Mouse (Mus musculus): ENCODE results near the gene Gps2. TPM values are rescaled to one million over a fixed set of nuclear protein-coding genes. Genes with fewer than 3 reads are reported as not detected.
A peak's percentile ranks its signal among the peaks of the same experiment; 100 is the strongest.

The Gps2 gene
- polyA plus RNA-seq, 1 experiment from 2014 or later, result 62.9 TPM

DNA sequence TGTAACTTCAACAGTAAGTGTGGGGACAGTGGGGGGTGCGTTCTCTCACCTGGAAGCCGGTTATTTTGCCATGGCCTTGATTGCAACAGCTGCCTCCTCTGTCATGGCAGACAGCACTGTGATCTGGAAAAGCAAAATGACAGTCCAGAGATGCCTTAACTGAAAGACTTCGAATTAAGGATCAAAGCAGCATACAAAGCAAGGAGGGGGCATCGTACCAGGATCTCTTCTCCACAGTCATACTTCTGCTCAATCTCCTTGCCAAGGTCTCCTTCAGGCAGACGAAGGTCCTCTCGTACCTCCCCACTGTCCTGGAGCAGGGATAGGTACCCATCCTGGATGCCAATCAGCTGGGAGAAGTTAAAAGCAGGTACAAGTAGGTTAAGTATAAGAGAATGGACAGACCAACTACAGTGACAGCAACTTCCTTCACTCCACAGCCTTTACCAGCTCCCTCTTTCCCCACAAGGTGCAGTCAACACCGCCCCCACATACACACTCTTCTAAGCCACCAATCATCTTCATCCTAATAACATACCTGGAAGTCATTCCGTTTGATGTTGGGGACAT, 3.8 kb downstream of the Gps2 start:
- Histone ChIP-seq H3K4me3 (ENCODE audit: low read depth, low read length) (no peak overlapping the region), H3K9me3 (replicated peaks; ENCODE audit: control insufficient read depth, low read length) (no peaks in the 10 kb centered on the region), H3K9ac (ENCODE audit: low read length) (no peak overlapping the region), H3K27me3 (replicated peaks; ENCODE audit: control insufficient read depth, insufficient read depth, low read length) (no peaks in the 10 kb centered on the region), H3K4me2 (ENCODE audit: low read length) (no peak overlapping the region), H3K4me1 (ENCODE audit: control insufficient read depth, insufficient read depth, low read length) (peaks cover 32% of the 10 kb centered on the region), H3K27ac (ENCODE audit: low read depth, low read length) (no peak overlapping the region), H3K36me3 (ENCODE audit: control insufficient read depth, insufficient read depth, low read length) (peaks cover 57% of the 10 kb centered on the region)
- WGBS, result 84% methylated on average over 8 of the region's 8 CpGs
- DNase-seq (ENCODE audit: low spot score) (no peak), ATAC-seq (no peak)

DNA sequence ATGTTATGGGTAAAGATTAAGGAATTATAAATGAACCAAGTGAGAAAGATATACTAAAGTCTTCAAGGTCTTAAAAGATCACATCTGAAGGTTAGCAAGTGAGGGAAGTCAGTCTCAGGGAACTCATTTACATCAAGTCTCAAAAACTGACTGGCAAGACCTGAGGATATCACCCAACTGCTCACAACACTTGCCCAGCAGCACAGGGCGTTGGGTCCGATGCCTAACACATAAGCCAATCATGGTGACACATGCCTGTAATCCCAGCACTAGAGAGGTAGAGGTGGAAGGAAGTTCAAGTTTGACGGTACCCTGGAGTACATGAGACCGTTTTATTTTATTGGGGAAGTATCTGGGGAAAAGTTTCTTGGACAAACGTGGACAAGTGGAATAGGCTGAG, 4.4 kb downstream of the Gps2 start:
- DNase-seq (ENCODE audit: low spot score) (no peak), ATAC-seq (no peak)
- peaks cover 50% of the 10 kb centered on the region for H3K36me3 ChIP-seq (ENCODE audit: control insufficient read depth, insufficient read depth, low read length)
- no peak overlapping the region for H3K9ac ChIP-seq (ENCODE audit: low read length)
- no peak overlapping the region for H3K27ac ChIP-seq (ENCODE audit: low read depth, low read length)
- H3K4me2 ChIP-seq (ENCODE audit: low read length), result no peak overlapping the region
- no peak overlapping the region for H3K4me3 ChIP-seq (ENCODE audit: low read depth, low read length)
- peaks cover 32% of the 10 kb centered on the region for H3K4me1 ChIP-seq (ENCODE audit: control insufficient read depth, insufficient read depth, low read length)
- no peaks in the 10 kb centered on the region for H3K9me3 ChIP-seq (replicated peaks; ENCODE audit: control insufficient read depth, low read length)
- H3K27me3 ChIP-seq (replicated peaks; ENCODE audit: control insufficient read depth, insufficient read depth, low read length), result no peaks in the 10 kb centered on the region
- WGBS, result 89% methylated on average over 5 of the region's 5 CpGs

DNA sequence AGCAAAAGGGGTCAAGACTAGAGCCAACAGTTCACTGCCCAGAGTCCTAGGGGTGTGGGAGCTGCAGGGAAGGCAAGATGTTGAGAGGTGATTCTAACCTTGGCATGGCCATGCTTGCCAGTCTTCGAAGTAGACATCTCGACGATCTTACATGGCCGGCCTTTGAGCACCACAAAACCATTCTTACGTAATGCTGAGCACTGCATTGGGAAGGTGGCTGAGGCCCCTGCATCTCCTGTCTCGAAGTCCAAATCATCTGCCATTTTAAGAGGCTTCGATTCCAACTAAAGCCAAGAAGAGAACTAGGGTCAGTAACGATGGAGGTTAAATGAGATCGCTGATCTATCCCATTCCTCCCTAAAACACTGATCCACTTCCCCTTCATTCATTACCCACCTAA, 5.4 kb downstream of the Gps2 start:
- Histone ChIP-seq H3K36me3 (ENCODE audit: control insufficient read depth, insufficient read depth, low read length) (peaks cover 46% of the 10 kb centered on the region), H3K4me3 (ENCODE audit: low read depth, low read length) (peak overlapping the region; percentile 97), H3K4me2 (ENCODE audit: low read length) (peak overlapping the region; percentile 96), H3K27me3 (replicated peaks; ENCODE audit: control insufficient read depth, insufficient read depth, low read length) (no peaks in the 10 kb centered on the region), H3K9ac (ENCODE audit: low read length) (peak overlapping the region; percentile 93), H3K27ac (ENCODE audit: low read depth, low read length) (no peak overlapping the region), H3K9me3 (replicated peaks; ENCODE audit: control insufficient read depth, low read length) (no peaks in the 10 kb centered on the region), H3K4me1 (ENCODE audit: control insufficient read depth, insufficient read depth, low read length) (peaks cover 28% of the 10 kb centered on the region)
- no peak for DNase-seq (ENCODE audit: low spot score)
- 89% methylated on average over 9 of the region's 9 CpGs for WGBS
- no peak for ATAC-seq

DNA sequence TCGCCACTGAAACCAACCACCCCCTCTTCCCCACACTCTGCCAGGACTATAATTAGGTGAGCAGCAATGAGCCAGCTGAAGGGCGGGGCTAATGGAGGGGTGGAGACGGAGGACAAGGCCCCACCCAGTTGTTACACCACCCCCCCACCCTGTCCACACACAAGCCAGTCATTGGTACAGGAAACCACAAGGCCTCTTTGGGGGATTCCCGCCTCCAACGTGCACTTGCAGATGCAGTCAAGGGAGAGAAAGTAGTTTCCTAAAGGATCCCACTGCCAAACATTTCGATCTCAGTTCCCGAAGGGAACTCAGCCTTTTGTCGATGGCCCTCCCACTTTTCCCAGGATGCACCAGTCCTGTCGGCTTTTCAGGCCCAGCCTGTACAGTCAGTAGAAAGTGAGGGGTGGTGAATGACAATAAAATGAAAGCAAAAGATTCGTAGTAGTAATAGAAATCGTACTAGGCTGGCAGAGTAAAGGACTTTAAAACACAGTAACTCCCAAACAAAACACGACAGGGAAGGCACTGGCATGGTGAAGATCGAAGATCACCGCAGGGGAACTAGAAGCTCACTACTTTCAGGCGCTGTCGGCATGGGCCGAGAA, 6.1 kb downstream of the Gps2 start:
- no peak for ATAC-seq
- peak; percentile 82 for DNase-seq (ENCODE audit: low spot score)
- peak overlapping the region; percentile 96 for H3K4me2 ChIP-seq (ENCODE audit: low read length)
- H3K4me3 ChIP-seq (ENCODE audit: low read depth, low read length), result peak overlapping the region; percentile 97
- WGBS, result under 1% methylated on average over 17 of the region's 17 CpGs
- peak overlapping the region; percentile 93 for H3K9ac ChIP-seq (ENCODE audit: low read length)
- H3K4me1 ChIP-seq (ENCODE audit: control insufficient read depth, insufficient read depth, low read length), result peaks cover 23% of the 10 kb centered on the region
- H3K27me3 ChIP-seq (replicated peaks; ENCODE audit: control insufficient read depth, insufficient read depth, low read length), result no peaks in the 10 kb centered on the region
- peak overlapping the region; percentile 93 for H3K27ac ChIP-seq (ENCODE audit: low read depth, low read length)
- no peaks in the 10 kb centered on the region for H3K9me3 ChIP-seq (replicated peaks; ENCODE audit: control insufficient read depth, low read length)
- H3K36me3 ChIP-seq (ENCODE audit: control insufficient read depth, insufficient read depth, low read length), result peaks cover 44% of the 10 kb centered on the region

GRCm38 (mm10) chr11:69920266-69921031, 6.8 kb downstream of the Gps2 start:
- DNase-seq (ENCODE audit: low spot score) (peak; percentile 28), ATAC-seq (peak; percentile 11)

DNA sequence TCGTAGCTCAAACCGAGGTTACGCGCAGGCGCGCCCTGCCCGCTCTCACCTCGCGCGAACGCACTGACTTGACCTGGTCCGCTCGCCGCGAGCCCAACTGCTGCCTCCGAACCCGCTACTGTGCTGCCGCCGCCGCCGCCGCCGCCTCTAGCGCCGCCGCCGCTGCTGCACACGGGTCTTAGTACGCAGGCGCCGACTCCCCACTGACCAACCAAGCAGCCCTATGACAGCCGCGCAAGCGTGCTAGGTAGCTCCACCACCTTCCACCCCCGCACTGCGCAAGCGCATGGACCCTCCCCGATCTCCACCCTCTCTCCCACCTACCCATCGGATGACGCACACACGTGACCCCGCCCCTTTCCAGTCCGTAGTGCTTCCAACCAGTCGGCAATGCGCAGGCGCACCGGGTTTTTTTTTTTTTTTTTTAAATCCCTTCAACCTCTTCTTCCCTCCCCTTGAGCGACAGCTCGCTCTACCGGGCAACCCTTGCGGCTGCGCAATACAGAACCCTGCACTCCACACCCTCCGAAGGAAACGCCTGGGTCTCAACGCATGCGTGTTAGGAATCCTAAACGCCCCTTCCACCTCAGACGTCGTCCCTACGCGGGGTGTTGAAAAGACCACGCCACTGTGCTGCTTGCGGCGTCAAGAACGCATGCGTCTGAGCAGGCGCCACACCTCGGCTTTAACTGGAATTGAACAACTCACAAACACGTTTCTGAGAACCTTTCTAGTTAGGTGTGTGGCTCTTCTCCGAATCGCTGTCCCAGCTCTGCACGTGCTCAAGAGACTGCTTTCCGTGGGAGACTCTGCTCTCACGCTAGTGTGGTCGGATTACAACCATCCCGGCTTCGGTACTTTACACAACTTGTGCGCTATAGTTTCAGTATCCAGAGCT, 7.7 kb downstream of the Gps2 start, which contains the start of gene Eif5a:
Eif5a (minus strand) TSS at position 845 of the 898 bp plus-strand sequence.
- peaks cover 28% of the 10 kb centered on the region for H3K36me3 ChIP-seq (ENCODE audit: control insufficient read depth, insufficient read depth, low read length)
- H3K9ac ChIP-seq (ENCODE audit: low read length), result peak within 1 kb of the TSS; percentile 93
- no peaks in the 10 kb centered on the region for H3K27me3 ChIP-seq (replicated peaks; ENCODE audit: control insufficient read depth, insufficient read depth, low read length)
- H3K4me3 ChIP-seq (ENCODE audit: low read depth, low read length), result peak within 1 kb of the TSS; percentile 97
- H3K4me2 ChIP-seq (ENCODE audit: low read length), result peak within 1 kb of the TSS; percentile 96
- peak; percentile 100 for DNase-seq (ENCODE audit: low spot score)
- no peaks in the 10 kb centered on the region for H3K9me3 ChIP-seq (replicated peaks; ENCODE audit: control insufficient read depth, low read length)
- peak; percentile 96 for ATAC-seq
- peak within 1 kb of the TSS; percentile 94 for H3K27ac ChIP-seq (ENCODE audit: low read depth, low read length)
- under 1% methylated on average over 77 of the region's 78 CpGs for WGBS
- H3K4me1 ChIP-seq (ENCODE audit: control insufficient read depth, insufficient read depth, low read length), result peaks cover 15% of the 10 kb centered on the region

More at GRCm38 (mm10) chr11:69920266-69921031, 6.8 kb downstream of the Gps2 start:
- Histone ChIP-seq H3K4me2 (ENCODE audit: low read length) (peak overlapping the region; percentile 96), H3K4me3 (ENCODE audit: low read depth, low read length) (peak overlapping the region; percentile 97), H3K27me3 (replicated peaks; ENCODE audit: control insufficient read depth, insufficient read depth, low read length) (no peaks in the 10 kb centered on the region), H3K4me1 (ENCODE audit: control insufficient read depth, insufficient read depth, low read length) (peaks cover 16% of the 10 kb centered on the region), H3K27ac (ENCODE audit: low read depth, low read length) (peak overlapping the region; percentile 93), H3K9me3 (replicated peaks; ENCODE audit: control insufficient read depth, low read length) (no peaks in the 10 kb centered on the region), H3K36me3 (ENCODE audit: control insufficient read depth, insufficient read depth, low read length) (peaks cover 37% of the 10 kb centered on the region), H3K9ac (ENCODE audit: low read length) (peak overlapping the region; percentile 93)
- WGBS, result under 1% methylated on average over 57 of the region's 65 CpGs

- H3K36me3 ChIP-seq (ENCODE audit: control insufficient read depth, insufficient read depth, low read length), result peaks cover 20% of the 10 kb centered on the region
- 4% methylated on average over 12 of the region's 12 CpGs for WGBS
- H3K4me3 ChIP-seq (ENCODE audit: low read depth, low read length), result peak overlapping the region; percentile 97
- H3K9ac ChIP-seq (ENCODE audit: low read length), result peak overlapping the region; percentile 70
- no peaks in the 10 kb centered on the region for H3K9me3 ChIP-seq (replicated peaks; ENCODE audit: control insufficient read depth, low read length)
- no peaks in the 10 kb centered on the region for H3K27me3 ChIP-seq (replicated peaks; ENCODE audit: control insufficient read depth, insufficient read depth, low read length)
- H3K4me1 ChIP-seq (ENCODE audit: control insufficient read depth, insufficient read depth, low read length), result peaks cover 15% of the 10 kb centered on the region
- H3K4me2 ChIP-seq (ENCODE audit: low read length), result peak overlapping the region; percentile 71
- DNase-seq (ENCODE audit: low spot score) (no peak), ATAC-seq (no peak)
- peak overlapping the region; percentile 94 for H3K27ac ChIP-seq (ENCODE audit: low read depth, low read length)
Observed at GRCm38 (mm10) chr11:69922012-69922756, 8.5 kb downstream of the Gps2 start.

GRCm38 (mm10) chr11:69922796-69923195, 9.1 kb downstream of the Gps2 start:
- DNase-seq (ENCODE audit: low spot score) (no peak), ATAC-seq (no peak)
- 69% methylated on average over 3 of the region's 3 CpGs for WGBS
- peaks cover 14% of the 10 kb centered on the region for H3K36me3 ChIP-seq (ENCODE audit: control insufficient read depth, insufficient read depth, low read length)
- H3K9me3 ChIP-seq (replicated peaks; ENCODE audit: control insufficient read depth, low read length), result no peaks in the 10 kb centered on the region
- H3K4me3 ChIP-seq (ENCODE audit: low read depth, low read length), result no peak overlapping the region
- H3K27ac ChIP-seq (ENCODE audit: low read depth, low read length), result no peak overlapping the region
- peaks cover 15% of the 10 kb centered on the region for H3K4me1 ChIP-seq (ENCODE audit: control insufficient read depth, insufficient read depth, low read length)
- H3K9ac ChIP-seq (ENCODE audit: low read length), result peak overlapping the region; percentile 6; the same call in 1 of the 2 replicates
- no peak overlapping the region for H3K4me2 ChIP-seq (ENCODE audit: low read length)
- H3K27me3 ChIP-seq (replicated peaks; ENCODE audit: control insufficient read depth, insufficient read depth, low read length), result no peaks in the 10 kb centered on the region
